Mouse (Mus musculus): ENCODE results near the gene Nrg4.

Gene Nrg4

DNA sequence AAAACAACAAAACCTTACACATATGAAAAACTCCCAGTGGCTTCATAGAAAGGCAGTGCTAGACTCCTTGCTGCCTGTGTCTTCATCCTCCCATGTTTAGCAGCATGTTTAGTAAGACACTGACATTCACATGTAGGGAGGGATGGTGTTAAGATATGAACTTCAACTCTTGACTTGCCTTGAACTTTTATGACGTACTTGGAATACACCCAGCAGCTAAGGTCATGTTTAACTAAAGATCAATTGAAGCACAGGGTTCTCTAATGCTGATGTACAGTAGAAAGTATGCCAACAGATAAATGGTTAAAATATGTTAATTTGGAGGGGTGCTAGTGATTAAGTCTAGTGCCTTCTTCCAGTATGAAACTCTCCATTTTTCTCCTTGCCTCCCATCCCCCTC is 4.0 kb downstream of the Nrg4 start:
- no peak for DNase-seq (ENCODE audit: low spot score in 2 of 2)

- DNase-seq (ENCODE audit: low spot score in 2 of 2), result no peak
These were observed 12.9 kb downstream of the Nrg4 start for GRCm38 (mm10) chr9:55313619-55314261.

- peak; percentile 21 to 66 for DNase-seq (ENCODE audit: low spot score in 2 of 2)
These were observed 15.1 kb downstream of the Nrg4 start for GRCm38 (mm10) chr9:55311560-55311959.

DNA sequence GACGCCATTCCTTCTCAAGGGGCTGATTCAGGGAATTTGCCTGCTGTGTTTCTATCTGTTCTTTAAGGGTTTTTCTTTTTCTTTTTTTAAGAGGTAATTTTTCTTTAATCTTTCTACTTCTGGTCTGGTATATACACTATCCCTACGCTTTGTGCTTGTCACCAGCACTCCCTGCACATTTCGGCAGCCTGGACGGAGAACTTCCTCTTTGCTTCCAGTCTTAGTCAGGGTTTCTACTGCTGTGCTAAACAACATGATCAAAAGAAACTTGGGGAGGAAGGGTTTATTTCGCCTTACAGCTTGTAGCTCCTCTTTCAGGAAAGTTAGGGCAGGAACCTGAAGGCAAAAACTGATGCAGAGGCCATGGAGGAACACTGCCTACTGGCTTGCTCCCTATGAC is 18.2 kb downstream of the Nrg4 start:
- no peak for DNase-seq (ENCODE audit: low spot score in 2 of 2)

- no peak for DNase-seq (ENCODE audit: low spot score in 2 of 2)
These were observed 19.1 kb downstream of the Nrg4 start for GRCm38 (mm10) chr9:55307557-55307956.

GRCm38 (mm10) chr9:55307066-55307465 is 19.6 kb downstream of the Nrg4 start:
- DNase-seq (ENCODE audit: low spot score in 2 of 2), result no peak

- DNase-seq (ENCODE audit: low spot score in 2 of 2), result no peak
These were observed 30.4 kb downstream of the Nrg4 start for GRCm38 (mm10) chr9:55296221-55296620.

- DNase-seq (ENCODE audit: low spot score in 2 of 2), result no peak
These were observed 34.7 kb downstream of the Nrg4 start for GRCm38 (mm10) chr9:55291966-55292365.

- no peak for DNase-seq (ENCODE audit: low spot score in 2 of 2)
These were observed 37.0 kb downstream of the Nrg4 start for GRCm38 (mm10) chr9:55289475-55290198.

DNA sequence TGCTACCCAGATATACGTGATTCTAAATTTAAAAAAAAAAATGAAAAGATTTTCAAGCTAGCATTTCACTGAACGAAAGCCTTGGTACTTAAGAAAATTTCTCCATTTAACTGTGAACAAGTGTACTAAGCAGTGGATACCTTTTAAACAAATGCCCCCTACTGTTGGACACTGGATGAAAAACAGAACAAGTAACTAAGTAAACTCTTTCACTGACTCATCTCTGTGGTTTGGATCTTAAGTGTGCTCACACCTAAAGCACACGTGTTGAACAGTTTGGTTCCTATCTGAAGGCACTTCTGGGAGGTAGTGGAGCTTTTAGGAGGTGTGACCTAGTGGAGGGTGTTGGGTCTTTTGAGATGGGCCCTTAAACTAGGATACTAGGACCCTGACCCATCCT is 41.4 kb downstream of the Nrg4 start:
- DNase-seq (ENCODE audit: low spot score in 2 of 2), result no peak

GRCm38 (mm10) chr9:55283516-55283915 is 43.1 kb downstream of the Nrg4 start:
- no peak for DNase-seq (ENCODE audit: low spot score in 2 of 2)

GRCm38 (mm10) chr9:55279114-55279825 is 47.4 kb downstream of the Nrg4 start:
- no peak for DNase-seq (ENCODE audit: low spot score in 2 of 2)

GRCm38 (mm10) chr9:55277562-55277961 is 49.1 kb downstream of the Nrg4 start:
- DNase-seq (ENCODE audit: low spot score in 2 of 2), result no peak

DNA sequence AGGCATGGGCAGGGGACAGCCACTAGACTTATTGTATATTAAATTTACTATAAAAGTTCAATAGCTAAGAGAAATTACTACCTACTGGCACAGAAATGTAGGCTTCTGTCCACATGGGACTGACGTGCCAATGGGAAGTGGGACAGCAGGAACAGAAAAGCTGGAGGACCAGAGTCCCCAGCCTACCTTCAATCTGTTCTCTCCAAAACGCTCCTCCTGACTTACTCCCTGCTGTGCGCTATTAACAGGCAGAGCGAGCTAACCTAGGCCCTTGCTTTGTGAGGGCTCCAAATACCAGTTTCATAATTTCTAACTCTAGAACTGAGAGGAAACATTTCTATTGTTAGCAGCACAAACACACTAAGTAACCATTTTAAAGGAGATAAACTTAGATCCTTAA is 52.7 kb downstream of the Nrg4 start:
- DNase-seq (ENCODE audit: low spot score in 2 of 2), result no peak

GRCm38 (mm10) chr9:55271960-55272560 is 54.6 kb downstream of the Nrg4 start:
- DNase-seq (ENCODE audit: low spot score in 2 of 2), result no peak

GRCm38 (mm10) chr9:55264356-55265302 is 62.0 kb downstream of the Nrg4 start:
- DNase-seq (ENCODE audit: low spot score in 2 of 2), result no peak

- DNase-seq (ENCODE audit: low spot score in 2 of 2), result no peak
These were observed 66.9 kb downstream of the Nrg4 start for GRCm38 (mm10) chr9:55259741-55260140.

GRCm38 (mm10) chr9:55257105-55257504 is 69.5 kb downstream of the Nrg4 start:
- no peak for DNase-seq (ENCODE audit: low spot score in 2 of 2)

DNA sequence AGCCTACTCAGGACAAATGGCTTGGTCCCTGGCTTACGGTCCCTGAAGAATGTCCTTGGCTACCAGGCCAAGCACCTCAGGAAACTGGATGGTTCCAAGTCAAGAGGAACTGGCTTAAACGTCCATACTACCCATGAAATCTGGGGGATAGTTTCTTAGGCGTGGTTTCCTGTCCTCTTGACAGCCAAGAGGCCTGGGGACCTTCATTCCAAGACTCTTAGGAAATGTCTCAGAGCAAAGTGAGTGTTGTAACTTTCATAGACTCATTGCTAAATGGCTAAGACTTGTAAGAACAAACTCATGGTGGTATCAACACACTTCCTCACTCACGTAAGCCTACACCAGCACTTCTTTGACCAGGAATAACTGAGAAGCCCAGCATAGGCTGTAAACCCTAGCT is 71.0 kb downstream of the Nrg4 start:
- no peak for DNase-seq (ENCODE audit: low spot score in 2 of 2)

- no peak for DNase-seq (ENCODE audit: low spot score in 2 of 2)
These were observed 71.6 kb downstream of the Nrg4 start for GRCm38 (mm10) chr9:55255056-55255455.

DNA sequence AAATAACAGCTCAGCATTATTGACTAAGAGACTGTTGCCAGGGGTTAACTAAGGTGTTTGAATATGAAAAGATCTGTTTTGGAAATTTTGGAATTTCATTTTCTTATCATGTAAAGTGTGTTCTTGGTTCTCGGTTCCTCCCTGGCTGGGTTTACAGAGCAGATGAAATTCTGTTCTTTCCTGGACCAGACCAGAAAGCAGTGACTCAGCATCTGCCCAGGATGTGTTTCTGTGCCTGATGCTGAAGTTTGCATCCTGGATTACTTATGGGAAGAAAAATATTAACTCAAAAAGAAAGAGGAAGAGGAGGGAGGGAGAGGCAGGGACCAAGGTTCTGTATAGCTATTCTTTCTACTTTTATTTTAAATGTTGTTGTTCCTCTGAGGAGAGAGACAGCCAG is 72.8 kb downstream of the Nrg4 start:
- DNase-seq (ENCODE audit: low spot score in 2 of 2), result no peak
